Mouse (Mus musculus) ES-Bruce4 (cell line): ENCODE measurements around the gene Akap8l.

Experiments
- CTCF ChIP-seq: IDR thresholded peaks from one replicate; pipeline ENCODE4 v1.8.1; 2011; ENCODE audit warnings: low read depth, low read length
- POLR2A ChIP-seq: IDR thresholded peaks from one replicate; pipeline ENCODE4 v1.8.1; 2011; ENCODE audit warnings: low read length; ENCODE audit not compliant: insufficient read depth

DNA sequence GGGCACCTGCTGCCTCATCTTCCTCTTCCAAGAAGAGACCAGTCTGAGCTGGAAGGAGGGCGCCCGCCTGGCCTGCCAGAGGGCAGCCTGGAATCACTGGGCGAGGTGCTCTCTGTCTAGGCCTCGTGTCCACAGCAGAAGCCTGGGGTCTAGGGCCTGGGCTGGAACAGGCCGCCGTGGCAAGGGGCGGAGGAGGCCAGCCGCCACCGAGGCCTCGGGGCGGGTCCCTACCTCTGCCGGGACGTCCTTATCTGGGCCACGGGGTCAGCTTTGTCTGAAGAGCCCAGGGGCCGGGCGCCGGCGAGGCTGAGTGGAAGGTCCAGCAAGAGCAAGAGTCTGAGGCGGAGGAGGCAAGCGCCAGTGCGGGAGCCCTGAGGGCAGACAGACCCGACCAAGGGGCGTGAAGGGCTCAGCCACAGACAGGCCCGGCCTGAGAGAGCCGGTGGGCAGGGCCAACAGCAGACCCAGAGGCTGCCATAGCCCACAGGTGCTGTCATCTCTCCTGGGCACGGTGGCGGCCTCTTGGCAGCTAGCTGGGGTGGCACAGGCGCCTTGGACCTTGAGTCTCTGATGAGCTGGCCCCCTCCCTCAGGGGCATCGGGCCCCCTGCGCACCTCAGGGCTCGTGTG, 16.6 kb downstream of the Akap8l start:
- TF ChIP-seq POLR2A (no peak), CTCF (no peak)
